Mouse (Mus musculus) thymus, adult 18-20 months (tissue): ENCODE results near the gene Olfr667.
"Not testable (repeated sequence)": the region's sequence is repeated elsewhere in the genome, so short reads cannot be mapped to it uniquely, and the experiment has no call there.

Experiments
- DNase-seq, 2 experiments: peaks; one replicate each; pipeline ENCODE4 v3.0.0; 2022; ENCODE audit warnings: mixed read lengths in 2 of 2

Gene Olfr667

GRCm38 (mm10) chr7:104921382-104921781 lies at the start of gene Olfr667:
TSS of gene Olfr667 (minus strand) at chr7:104921482.
- DNase-seq: no peak

GRCm38 (mm10) chr7:104962520-104962919 lies 41.2 kb upstream of the Olfr667 start, which contains the start of gene Olfr670:
TSS of gene Olfr670 (minus strand) at chr7:104962620.
- DNase-seq: no peak

- DNase-seq: not testable (repeated sequence)
Observed at GRCm38 (mm10) chr7:104950234-104950633, 29.0 kb upstream of the Olfr667 start.

- no peak for DNase-seq
Observed at GRCm38 (mm10) chr7:104933940-104934339, 12.7 kb upstream of the Olfr667 start, which contains the start of gene Olfr669. TSS of gene Olfr669 (plus strand) at chr7:104934240.

DNA sequence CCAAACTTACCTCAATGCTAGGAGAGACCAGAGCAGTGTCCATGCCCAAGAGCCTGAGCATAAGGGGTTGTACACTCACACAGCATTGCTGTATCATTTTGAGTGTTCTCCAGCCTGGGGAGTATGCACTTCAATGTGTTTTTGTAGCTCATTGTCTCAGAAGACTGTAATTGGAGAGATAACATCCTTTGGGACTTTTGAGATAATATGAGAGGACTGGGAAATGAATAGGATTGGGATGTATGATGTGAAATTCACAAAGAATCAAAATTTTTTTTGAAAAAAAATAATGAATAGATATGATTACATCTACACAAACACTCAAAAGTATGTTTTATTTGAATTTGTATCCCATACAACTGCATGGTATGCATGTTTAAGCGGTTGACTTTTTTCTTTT lies 6.7 kb upstream of the Olfr667 start, which contains the start of gene Olfr668:
Gene Olfr668 (minus strand): TSS at position 101 of the 400 bp plus-strand sequence.
- DNase-seq: no peak

DNA sequence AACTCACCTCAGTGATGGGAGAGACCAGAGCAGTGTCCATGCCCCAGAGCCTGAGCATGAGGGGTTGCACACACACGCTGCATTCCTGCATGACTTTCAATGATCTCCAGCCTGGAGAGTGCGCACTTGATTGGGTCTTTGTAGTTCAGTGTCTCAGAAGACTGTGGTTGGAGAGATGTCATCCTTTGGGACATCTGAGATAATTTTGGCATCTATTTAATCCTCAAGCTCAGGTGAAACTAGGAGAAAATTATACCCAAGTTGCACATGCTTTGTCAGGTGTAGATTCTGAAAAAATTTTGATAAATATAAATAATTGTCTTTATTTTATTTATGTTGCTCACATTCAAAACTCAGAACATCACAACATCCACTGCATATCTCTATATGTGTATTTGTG lies 25.4 kb downstream of the Olfr667 start, which contains the start of gene Olfr666:
Gene Olfr666 (minus strand): TSS at position 101 of the 400 bp plus-strand sequence.
- no peak for DNase-seq

DNA sequence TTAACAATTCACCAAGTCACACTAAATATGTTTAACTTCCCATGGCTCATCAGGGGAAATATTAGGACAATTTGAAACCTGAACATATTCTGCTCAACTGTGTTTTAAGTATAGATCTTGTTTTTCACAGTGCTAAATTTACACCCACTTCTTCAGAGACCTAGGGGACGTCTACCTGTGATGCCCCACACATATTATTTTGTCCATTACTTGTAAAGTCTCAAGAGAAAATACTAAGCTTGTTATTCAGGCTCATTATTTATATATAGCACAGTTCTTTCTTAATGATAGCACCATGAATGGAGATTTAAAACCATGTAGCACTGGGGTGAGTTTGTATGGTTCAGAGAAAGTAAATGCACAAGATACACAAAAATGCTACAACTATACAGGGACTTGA lies 43.6 kb downstream of the Olfr667 start, which contains the start of gene Olfr665:
Gene Olfr665 (plus strand): TSS at position 301 of the 400 bp plus-strand sequence.
- DNase-seq: no peak
